Mouse (Mus musculus): ENCODE data around the gene Prmt6. TPM values are rescaled to one million over a fixed set of nuclear protein-coding genes. Genes with fewer than 3 reads are reported as not detected.

The Prmt6 gene
- polyA plus RNA-seq (2014; fragmentation: Illumina TruSeq; extraction: RNeasy Lipid Tissue Mini Kit (QIAGEN cat#74804); ENCODE audit: low read depth, low replicate concordance) = 6.9 TPM

DNA sequence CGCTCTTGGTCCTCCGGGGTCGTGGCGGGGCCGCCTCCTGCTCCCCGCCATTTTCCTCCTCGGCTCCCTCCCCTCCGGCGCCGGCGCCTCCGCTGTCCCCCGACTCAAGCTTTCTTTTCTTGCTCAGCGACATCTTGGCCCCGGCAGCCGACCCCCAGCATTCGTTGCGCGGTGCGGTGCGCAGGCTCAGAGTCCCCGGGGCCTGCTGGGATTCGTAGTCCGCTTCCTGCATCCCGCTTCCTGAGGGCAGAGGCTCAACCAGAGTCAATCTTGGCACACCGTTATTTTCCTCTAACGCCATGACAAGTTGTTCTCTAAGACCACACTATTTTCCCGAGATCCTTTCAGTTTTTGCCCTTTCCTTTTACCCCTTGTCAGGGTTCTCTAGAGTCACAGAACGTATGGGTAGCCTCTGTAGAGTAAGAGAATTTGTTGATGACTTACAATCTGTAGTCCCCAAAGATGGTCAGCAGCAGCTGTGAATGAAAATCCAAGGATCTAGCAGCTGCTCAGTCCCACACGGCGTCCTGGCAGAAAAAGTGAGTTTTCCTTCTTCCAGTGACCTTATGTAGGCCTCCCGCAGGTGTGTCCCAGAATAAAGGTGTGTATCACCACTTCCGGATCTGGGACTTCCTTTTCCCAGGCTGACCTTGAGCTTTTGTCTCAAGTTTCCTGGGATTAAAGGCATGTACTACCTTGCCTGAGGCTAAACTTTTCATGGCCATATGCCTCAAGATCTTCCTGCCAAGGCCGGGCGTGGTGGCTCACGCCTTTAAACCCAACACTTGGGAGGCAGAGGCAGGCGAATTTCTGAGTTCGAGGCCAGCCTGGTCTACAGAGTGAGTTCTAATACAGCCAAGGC, at the start of gene Prmt6:
Gene Prmt6 (minus strand): TSS at position 160 of the 862 bp plus-strand sequence.

Other genes with a start within 250 kb of the Prmt6 start
- not detected for gene Ntng1, start 107.0 kb downstream of the Prmt6 start, polyA plus RNA-seq (2014; fragmentation: Illumina TruSeq; extraction: RNeasy Lipid Tissue Mini Kit (QIAGEN cat#74804); ENCODE audit: low read depth, low replicate concordance)

Data from liver, adult 10 weeks (tissue).